Mouse (Mus musculus): ENCODE results near the gene Nr4a1. TPM values are rescaled to one million over a fixed set of nuclear protein-coding genes. Genes with fewer than 3 reads are reported as not detected.

Gene Nr4a1
- polyA plus RNA-seq, 1 experiment from 2014 or later = 5.1 TPM

- DNase-seq (ENCODE audit: low spot score) (no peak), ATAC-seq (ENCODE audit: low FRiP score) (no peak)
- H3K27me3 ChIP-seq (ENCODE audit: control insufficient read depth, insufficient read depth, low read length) = no peaks in the 10 kb centered on the region
- no peak overlapping the region for H3K9ac ChIP-seq
- H3K36me3 ChIP-seq (replicated peaks; ENCODE audit: control insufficient read depth, insufficient read depth) = peaks cover 23% of the 10 kb centered on the region
- H3K27ac ChIP-seq = no peak overlapping the region
- no peak overlapping the region for H3K4me2 ChIP-seq (replicated peaks)
- H3K4me3 ChIP-seq (replicated peaks; ENCODE audit: low read length) = no peak overlapping the region
- no peaks in the 10 kb centered on the region for H3K9me3 ChIP-seq (ENCODE audit: control insufficient read depth, low read length)
- WGBS = 72% methylated on average over 6 of the region's 6 CpGs
- 0 out of 2 replicates have a peak, but pooled peaks cover 10% of the 10 kb centered on the region for H3K4me1 ChIP-seq (replicated peaks; ENCODE audit: control insufficient read depth, insufficient read depth, low read length)
Observed at GRCm38 (mm10) chr15:101274380-101274779, 20.3 kb downstream of the Nr4a1 start.

- Histone ChIP-seq H3K27me3 (ENCODE audit: control insufficient read depth, insufficient read depth, low read length) (no peaks in the 10 kb centered on the region), H3K27ac (peak overlapping the region; percentile 41; the same call in 1 of the 2 replicates), H3K4me2 (replicated peaks) (no peak overlapping the region), H3K36me3 (replicated peaks; ENCODE audit: control insufficient read depth, insufficient read depth) (peaks cover 15% of the 10 kb centered on the region), H3K9ac (no peak overlapping the region), H3K4me3 (replicated peaks; ENCODE audit: low read length) (no peak overlapping the region), H3K9me3 (ENCODE audit: control insufficient read depth, low read length) (no peaks in the 10 kb centered on the region), H3K4me1 (replicated peaks; ENCODE audit: control insufficient read depth, insufficient read depth, low read length) (0 out of 2 replicates have a peak, but pooled peaks cover 10% of the 10 kb centered on the region)
- peak; percentile 75; the same call in 1 of the 2 replicates for ATAC-seq (ENCODE audit: low FRiP score)
- DNase-seq (ENCODE audit: low spot score) = no peak
- 16% methylated on average over 11 of the region's 11 CpGs for WGBS
Observed at GRCm38 (mm10) chr15:101277351-101277899, 23.4 kb downstream of the Nr4a1 start.

- no peak for ATAC-seq (ENCODE audit: low FRiP score)
- no peak for DNase-seq (ENCODE audit: low spot score)
- H3K4me2 ChIP-seq (replicated peaks) = no peak overlapping the region
- no peak overlapping the region for H3K9ac ChIP-seq
- H3K4me1 ChIP-seq (replicated peaks; ENCODE audit: control insufficient read depth, insufficient read depth, low read length) = 0 out of 2 replicates have a peak, but pooled peaks cover 10% of the 10 kb centered on the region
- no peak overlapping the region for H3K4me3 ChIP-seq (replicated peaks; ENCODE audit: low read length)
- 48% methylated on average over 5 of the region's 5 CpGs for WGBS
- H3K27me3 ChIP-seq (ENCODE audit: control insufficient read depth, insufficient read depth, low read length) = no peaks in the 10 kb centered on the region
- H3K9me3 ChIP-seq (ENCODE audit: control insufficient read depth, low read length) = no peaks in the 10 kb centered on the region
- no peak overlapping the region for H3K27ac ChIP-seq
- H3K36me3 ChIP-seq (replicated peaks; ENCODE audit: control insufficient read depth, insufficient read depth) = 0 out of 2 replicates have a peak, but pooled peaks cover 3% of the 10 kb centered on the region
Observed at GRCm38 (mm10) chr15:101278589-101278988, 24.5 kb downstream of the Nr4a1 start.

GRCm38 (mm10) chr15:101279430-101279999 is 25.4 kb downstream of the Nr4a1 start:
- no peak for ATAC-seq (ENCODE audit: low FRiP score)
- peaks cover 10% of the 10 kb centered on the region for H3K4me1 ChIP-seq (replicated peaks; ENCODE audit: control insufficient read depth, insufficient read depth, low read length)
- H3K36me3 ChIP-seq (replicated peaks; ENCODE audit: control insufficient read depth, insufficient read depth) = no peaks in the 10 kb centered on the region
- no peak overlapping the region for H3K4me2 ChIP-seq (replicated peaks)
- no peak overlapping the region for H3K27ac ChIP-seq
- no peak for DNase-seq (ENCODE audit: low spot score)
- H3K9ac ChIP-seq = no peak overlapping the region
- 68% methylated on average over 12 of the region's 12 CpGs for WGBS
- H3K9me3 ChIP-seq (ENCODE audit: control insufficient read depth, low read length) = no peaks in the 10 kb centered on the region
- H3K4me3 ChIP-seq (replicated peaks; ENCODE audit: low read length) = no peak overlapping the region
- H3K27me3 ChIP-seq (ENCODE audit: control insufficient read depth, insufficient read depth, low read length) = no peaks in the 10 kb centered on the region

- Histone ChIP-seq H3K36me3 (replicated peaks; ENCODE audit: control insufficient read depth, insufficient read depth) (peaks cover 9% of the 10 kb centered on the region; the same call in 1 of the 2 replicates), H3K27ac (no peak overlapping the region), H3K9ac (no peak overlapping the region), H3K4me2 (replicated peaks) (no peak overlapping the region), H3K4me3 (replicated peaks; ENCODE audit: low read length) (no peak overlapping the region), H3K27me3 (ENCODE audit: control insufficient read depth, insufficient read depth, low read length) (no peaks in the 10 kb centered on the region), H3K4me1 (replicated peaks; ENCODE audit: control insufficient read depth, insufficient read depth, low read length) (peaks cover 18% of the 10 kb centered on the region), H3K9me3 (ENCODE audit: control insufficient read depth, low read length) (no peaks in the 10 kb centered on the region)
- DNase-seq (ENCODE audit: low spot score) (no peak), ATAC-seq (ENCODE audit: low FRiP score) (no peak)
- 83% methylated on average over 5 of the region's 5 CpGs for WGBS
Observed at GRCm38 (mm10) chr15:101282471-101282870, 28.4 kb downstream of the Nr4a1 start.

- ATAC-seq (ENCODE audit: low FRiP score) (0 out of 2 replicates have a peak, but pooled peaks have one; percentile 28), DNase-seq (ENCODE audit: low spot score) (peak; percentile 87)
Observed at GRCm38 (mm10) chr15:101283183-101283910, 29.3 kb downstream of the Nr4a1 start.

GRCm38 (mm10) chr15:101283911-101284750 is 30.1 kb downstream of the Nr4a1 start, which contains the start of gene Atg101:
Atg101 (plus strand) TSS chr15:101284272.
- DNase-seq (ENCODE audit: low spot score) (peak; percentile 91), ATAC-seq (ENCODE audit: low FRiP score) (peak; percentile 94)
- under 1% methylated on average over 61 of the region's 61 CpGs for WGBS
- H3K4me2 ChIP-seq (replicated peaks) = peak within 1 kb of the TSS; percentile 70
- peak within 1 kb of the TSS; percentile 67; the same call in 1 of the 2 replicates for H3K27ac ChIP-seq
- no peaks in the 10 kb centered on the region for H3K27me3 ChIP-seq (ENCODE audit: control insufficient read depth, insufficient read depth, low read length)
- H3K36me3 ChIP-seq (replicated peaks; ENCODE audit: control insufficient read depth, insufficient read depth) = peaks cover 25% of the 10 kb centered on the region
- no peaks in the 10 kb centered on the region for H3K9me3 ChIP-seq (ENCODE audit: control insufficient read depth, low read length)
- peaks cover 9% of the 10 kb centered on the region for H3K4me1 ChIP-seq (replicated peaks; ENCODE audit: control insufficient read depth, insufficient read depth, low read length)
- peak within 1 kb of the TSS; percentile 90 for H3K9ac ChIP-seq
- peak within 1 kb of the TSS; percentile 65 for H3K4me3 ChIP-seq (replicated peaks; ENCODE audit: low read length)

More at GRCm38 (mm10) chr15:101283183-101283910, 29.3 kb downstream of the Nr4a1 start:
- H3K4me2 ChIP-seq (replicated peaks) = peak overlapping the region; percentile 70
- peak overlapping the region; percentile 90 for H3K9ac ChIP-seq
- no peaks in the 10 kb centered on the region for H3K9me3 ChIP-seq (ENCODE audit: control insufficient read depth, low read length)
- H3K36me3 ChIP-seq (replicated peaks; ENCODE audit: control insufficient read depth, insufficient read depth) = peaks cover 18% of the 10 kb centered on the region
- H3K27ac ChIP-seq = 0 out of 2 replicates have a peak overlapping the region, but pooled peaks have one; percentile 3
- H3K4me3 ChIP-seq (replicated peaks; ENCODE audit: low read length) = peak overlapping the region; percentile 65
- WGBS = 1% methylated on average over 26 of the region's 26 CpGs
- no peaks in the 10 kb centered on the region for H3K27me3 ChIP-seq (ENCODE audit: control insufficient read depth, insufficient read depth, low read length)
- H3K4me1 ChIP-seq (replicated peaks; ENCODE audit: control insufficient read depth, insufficient read depth, low read length) = peaks cover 13% of the 10 kb centered on the region

GRCm38 (mm10) chr15:101286129-101286770 is 32.2 kb downstream of the Nr4a1 start:
- DNase-seq (ENCODE audit: low spot score) (no peak), ATAC-seq (ENCODE audit: low FRiP score) (no peak)
- no peaks in the 10 kb centered on the region for H3K27me3 ChIP-seq (ENCODE audit: control insufficient read depth, insufficient read depth, low read length)
- no peak overlapping the region for H3K9ac ChIP-seq
- H3K36me3 ChIP-seq (replicated peaks; ENCODE audit: control insufficient read depth, insufficient read depth) = peaks cover 46% of the 10 kb centered on the region
- H3K9me3 ChIP-seq (ENCODE audit: control insufficient read depth, low read length) = no peaks in the 10 kb centered on the region
- H3K27ac ChIP-seq = no peak overlapping the region
- 71% methylated on average over 9 of the region's 9 CpGs for WGBS
- no peak overlapping the region for H3K4me3 ChIP-seq (replicated peaks; ENCODE audit: low read length)
- no peak overlapping the region for H3K4me2 ChIP-seq (replicated peaks)
- peaks cover 9% of the 10 kb centered on the region for H3K4me1 ChIP-seq (replicated peaks; ENCODE audit: control insufficient read depth, insufficient read depth, low read length)
